Mouse (Mus musculus) megakaryocyte, embryonic 14.5 days (primary cell): Measurements from ENCODE around the gene Serinc5.

ENCODE experiments used
- FLI1 ChIP-seq: IDR thresholded peaks from 2 replicates; pipeline ENCODE4 v1.6.1; 2012; ENCODE audit warnings: low read length, inconsistent platforms, mixed read lengths
- GATA1 ChIP-seq: IDR thresholded peaks from 3 replicates; pipeline ENCODE4 v1.6.1; 2012; ENCODE audit warnings: mixed read lengths, low read length, inconsistent platforms, borderline replicate concordance

GRCm38 (mm10) chr13:92740671-92741270, 129.9 kb downstream of the Serinc5 start:
- TF ChIP-seq GATA1 (no peak), FLI1 (no peak)
